Mouse (Mus musculus) liver, embryonic 14.5 days (tissue): Measurements from ENCODE around the gene Dhx58.

Experiments
- CTCF ChIP-seq: IDR thresholded peaks from 2 replicates; pipeline ENCODE4 v1.5.1; 2016; ENCODE audit warnings: antibody characterized with exemption, low read depth, control low read depth
- EP300 ChIP-seq: IDR thresholded peaks from 2 replicates; pipeline ENCODE4 v1.6.1; 2016; ENCODE audit warnings: antibody characterized with exemption, low read depth

DNA sequence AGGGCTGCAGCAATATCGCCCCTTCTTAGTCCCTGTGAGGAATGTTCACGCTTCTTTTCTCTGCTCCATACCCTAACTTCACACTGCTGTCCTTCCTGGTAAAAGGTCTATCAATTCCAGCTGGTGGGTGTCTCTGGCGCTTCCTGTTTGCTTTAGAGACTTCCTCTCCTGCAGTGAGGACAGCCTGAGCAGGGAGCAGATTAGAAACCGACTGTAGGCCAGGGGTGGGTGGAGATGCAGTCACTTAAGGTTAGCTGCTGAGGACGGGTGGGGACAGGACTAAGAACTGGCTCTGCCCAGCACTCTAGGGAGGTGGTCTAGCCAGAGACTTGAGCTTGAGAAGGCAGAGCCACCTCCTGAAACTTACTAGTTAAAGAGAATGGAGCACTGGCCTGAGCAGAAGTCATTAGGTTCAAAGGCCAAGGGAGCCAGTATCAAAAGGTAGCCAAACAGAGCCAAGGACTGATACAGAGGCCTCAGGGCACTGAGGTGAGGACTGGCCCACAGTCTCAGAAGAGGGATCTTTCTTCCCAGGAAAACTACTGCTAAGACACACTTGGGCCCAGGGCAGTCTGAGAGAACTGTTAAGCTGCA is 20.9 kb upstream of the Dhx58 start:
- TF ChIP-seq CTCF (no peak), EP300 (no peak)
